Mouse (Mus musculus) heart, adult 8-10 months (tissue): ENCODE data around the gene Mrpl46. TPM values are rescaled to one million over a fixed set of nuclear protein-coding genes. Genes with fewer than 3 reads are reported as not detected.

Experiments
- DNase-seq: peaks from one replicate; pipeline ENCODE4 v3.0.0; 2022; ENCODE audit warnings: low spot score
- total RNA-seq, 4 experiments: library from RNA; stranded (reverse); gene quantifications; 2 replicates each; pipeline ENCODE4 v1.2.4; 2022

Gene Mrpl46
- total RNA-seq = 10 to 100 TPM; 50.8 to 60.1 (median 55.3) TPM

- DNase-seq = peak; percentile 88
Observed at GRCm38 (mm10) chr7:78782639-78783581, at the start of gene Mrpl46, which contains the start of gene Mrps11. Gene Mrpl46, minus strand, starts transcription at chr7:78783531. Gene Mrps11, plus strand, starts transcription at chr7:78783119.

DNA sequence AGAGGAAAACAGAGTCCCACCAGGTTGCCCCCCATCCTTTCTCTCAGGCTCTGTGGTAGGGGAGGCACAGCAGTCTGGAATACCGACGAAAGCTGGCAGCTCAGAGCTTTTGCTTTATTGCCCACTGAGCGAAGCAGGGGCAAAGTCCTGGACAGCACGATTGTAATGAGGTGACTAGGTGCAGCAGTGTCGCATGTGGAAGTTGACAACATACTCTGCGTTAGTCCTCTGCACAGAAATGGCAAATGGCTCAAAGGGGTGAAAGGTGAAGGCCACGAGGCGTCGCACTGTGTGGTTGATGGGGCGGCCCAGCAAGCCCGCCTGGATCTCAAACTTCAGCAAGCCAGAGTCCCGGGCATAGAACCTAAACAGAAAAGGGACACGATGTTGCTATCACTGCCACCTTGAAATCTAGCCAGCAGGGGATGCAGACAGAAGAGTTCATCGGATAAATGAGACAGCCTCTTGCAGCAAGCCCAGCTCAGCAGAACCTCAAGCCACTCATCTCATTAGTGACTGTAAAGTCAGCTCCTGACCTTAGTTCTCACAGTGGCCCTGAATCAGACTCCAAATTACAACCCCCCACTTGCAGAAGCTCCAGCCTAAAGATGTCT lies 44.5 kb upstream of the Mrpl46 start:
- DNase-seq = no peak

DNA sequence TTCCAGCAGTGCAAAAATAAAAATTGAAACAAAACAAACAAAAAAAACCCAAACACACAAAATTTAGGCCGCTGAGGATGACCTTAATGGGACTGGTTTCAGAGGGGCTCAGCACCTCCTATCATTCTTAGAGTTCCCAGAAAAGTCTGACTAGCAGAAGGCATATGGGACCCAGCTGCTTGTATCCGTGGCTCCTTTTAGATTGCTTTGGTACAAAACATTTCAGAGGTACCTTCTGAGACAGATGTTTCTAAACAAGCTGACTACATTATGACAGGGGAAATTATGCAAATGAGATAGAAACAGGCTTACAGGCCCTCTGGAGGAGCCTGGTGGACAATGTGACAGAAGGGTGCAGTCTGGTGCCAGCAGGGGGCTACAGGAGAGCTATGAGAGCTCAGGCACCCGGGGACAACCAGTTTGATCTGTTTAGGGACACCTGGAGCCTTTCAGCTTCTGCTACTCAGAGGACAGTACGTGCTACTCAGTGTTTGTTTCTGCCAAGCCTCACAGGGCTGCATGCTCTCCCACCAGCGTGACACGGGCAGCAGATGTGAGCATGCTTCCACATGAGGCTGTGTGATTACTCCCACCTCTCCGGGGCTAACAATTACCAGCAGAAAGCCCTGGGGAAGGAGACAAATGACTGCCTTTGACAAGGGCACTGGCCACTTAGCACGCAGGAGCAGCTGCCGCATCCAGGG lies 43.5 kb upstream of the Mrpl46 start:
- DNase-seq = peak; percentile 28

- DNase-seq = no peak
Observed at GRCm38 (mm10) chr7:78818336-78818735, 35.0 kb upstream of the Mrpl46 start.

DNA sequence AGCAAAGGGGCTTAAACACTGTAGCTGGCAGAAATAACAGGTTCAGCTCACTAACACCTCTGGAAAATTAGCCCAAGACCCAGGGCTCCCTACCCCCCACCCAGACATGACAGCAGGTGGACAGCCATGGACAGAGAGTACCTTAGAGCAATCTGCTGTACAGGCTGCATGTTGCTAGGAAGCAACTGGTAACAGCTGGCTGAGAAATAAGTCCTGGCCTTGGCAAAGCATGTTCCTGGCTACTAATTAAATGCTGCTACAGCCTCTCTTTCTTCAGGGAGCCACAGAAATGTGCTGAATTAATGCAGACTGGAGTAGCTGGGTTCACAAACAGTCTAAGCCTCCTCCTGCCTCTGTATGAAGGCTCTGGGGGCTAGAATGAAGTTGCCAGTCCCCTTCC lies 31.4 kb upstream of the Mrpl46 start:
- no peak for DNase-seq

GRCm38 (mm10) chr7:78813791-78814190 lies 30.5 kb upstream of the Mrpl46 start:
- DNase-seq = no peak

DNA sequence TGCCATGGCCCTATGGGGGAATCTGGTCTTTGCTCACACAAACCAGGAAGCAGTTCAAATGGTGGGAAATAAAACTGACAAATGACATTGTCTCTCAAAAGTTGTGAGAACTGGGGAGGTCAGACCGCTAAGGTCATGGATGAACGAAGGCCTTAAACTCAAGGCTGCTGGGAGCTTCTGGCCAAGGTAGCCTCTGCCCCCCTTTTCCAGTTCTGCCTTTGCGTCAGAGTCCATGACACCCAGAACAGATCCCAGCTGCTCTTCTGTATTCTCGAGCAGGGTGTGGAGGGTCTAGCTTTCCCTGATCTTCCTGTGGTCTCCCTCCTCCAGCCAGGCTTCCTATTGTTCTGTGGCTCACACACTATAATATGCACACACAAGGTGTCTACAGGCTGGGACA lies 23.9 kb upstream of the Mrpl46 start:
- DNase-seq = no peak

- no peak for DNase-seq
Observed at GRCm38 (mm10) chr7:78803841-78804240, 20.5 kb upstream of the Mrpl46 start.

GRCm38 (mm10) chr7:78799730-78800496 lies 16.6 kb upstream of the Mrpl46 start:
- DNase-seq = no peak

DNA sequence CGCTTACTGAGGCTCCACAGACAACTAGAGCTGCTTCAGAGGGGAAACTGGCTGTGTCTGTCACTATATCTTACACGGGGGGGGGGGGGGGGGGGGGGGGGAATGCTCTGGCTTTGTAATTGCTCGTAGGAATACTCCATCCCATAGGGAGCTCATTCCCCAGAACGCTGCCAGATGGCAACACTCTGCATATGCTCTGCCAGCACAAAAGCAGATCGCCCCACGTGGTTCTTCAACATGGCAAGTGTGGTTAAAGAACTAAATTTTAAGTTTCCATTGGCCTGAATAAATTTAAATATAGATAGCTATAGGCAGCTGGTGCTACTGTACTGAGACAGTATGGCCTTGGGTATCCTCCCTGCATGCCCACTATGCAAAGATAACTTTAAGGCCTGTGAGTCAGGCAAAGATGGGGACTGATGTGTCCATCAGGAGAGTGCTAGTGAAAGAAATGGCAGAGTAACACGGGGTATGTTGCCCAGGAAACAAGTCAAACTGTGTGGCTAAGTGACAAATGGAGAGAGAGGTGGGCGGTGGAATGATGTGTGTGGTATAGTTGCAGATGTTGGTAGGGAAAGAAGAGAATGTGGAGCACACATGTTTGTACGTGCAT lies 14.6 kb upstream of the Mrpl46 start:
- DNase-seq = peak; percentile 13

- DNase-seq = no peak
Observed at GRCm38 (mm10) chr7:78796624-78797023, 13.3 kb upstream of the Mrpl46 start.

DNA sequence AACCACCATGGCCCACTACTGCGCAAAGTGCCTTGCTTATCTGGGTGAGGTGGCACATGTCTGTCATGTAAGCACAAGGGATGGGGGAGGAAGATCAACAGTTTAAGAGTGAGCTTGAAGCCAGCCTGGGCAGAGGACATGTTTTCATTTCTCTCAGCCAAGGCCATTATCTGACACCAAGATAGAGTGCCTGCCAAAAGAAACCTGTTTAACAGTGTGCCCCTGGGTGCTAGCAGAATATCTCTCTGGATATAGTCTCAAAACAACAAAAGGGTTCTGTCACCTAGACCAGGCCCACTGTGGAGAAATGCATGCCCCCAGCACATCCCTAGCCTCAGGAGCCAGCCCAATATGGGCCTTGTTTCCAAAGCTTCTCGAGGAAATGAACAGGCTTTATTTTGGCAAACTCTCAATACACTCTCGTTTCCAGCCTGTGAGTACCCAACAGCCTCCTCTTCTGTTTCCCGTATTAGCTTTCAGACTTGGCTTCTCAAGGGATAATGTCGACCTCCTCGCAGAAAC lies 11.3 kb upstream of the Mrpl46 start:
- peak; percentile 31 for DNase-seq

- no peak for DNase-seq
Observed at GRCm38 (mm10) chr7:78793895-78794570, 10.7 kb upstream of the Mrpl46 start.

GRCm38 (mm10) chr7:78791359-78792222 lies 8.3 kb upstream of the Mrpl46 start:
- DNase-seq = peak; percentile 58

DNA sequence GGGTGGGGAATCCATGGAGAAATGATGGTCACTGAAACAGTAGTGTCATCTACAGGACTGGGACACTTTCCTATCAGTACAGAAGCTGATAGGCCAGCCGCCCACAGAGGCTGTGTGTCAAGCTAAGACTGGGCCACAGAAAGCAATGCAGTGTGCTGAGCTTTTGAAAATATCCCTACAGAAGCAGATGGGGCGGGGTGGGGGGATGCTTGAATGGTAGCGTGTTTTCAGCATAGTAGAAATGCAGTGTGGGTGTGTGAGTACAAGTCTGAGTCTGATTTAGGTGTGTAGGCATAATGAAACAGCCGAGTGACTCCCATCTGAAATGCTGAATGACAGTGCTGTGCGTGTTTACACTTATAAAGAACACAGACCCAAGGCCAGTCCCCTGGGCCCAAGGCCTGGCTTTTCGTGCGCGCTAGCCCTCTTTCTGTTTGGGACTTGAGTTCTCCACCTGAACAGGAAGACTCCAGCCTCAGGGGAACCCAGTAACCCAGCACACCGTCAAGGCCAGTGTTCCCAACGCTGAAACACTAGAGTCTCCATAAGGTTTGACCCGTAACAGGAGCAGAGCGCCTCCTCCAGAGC lies 4.6 kb upstream of the Mrpl46 start:
- DNase-seq = no peak

DNA sequence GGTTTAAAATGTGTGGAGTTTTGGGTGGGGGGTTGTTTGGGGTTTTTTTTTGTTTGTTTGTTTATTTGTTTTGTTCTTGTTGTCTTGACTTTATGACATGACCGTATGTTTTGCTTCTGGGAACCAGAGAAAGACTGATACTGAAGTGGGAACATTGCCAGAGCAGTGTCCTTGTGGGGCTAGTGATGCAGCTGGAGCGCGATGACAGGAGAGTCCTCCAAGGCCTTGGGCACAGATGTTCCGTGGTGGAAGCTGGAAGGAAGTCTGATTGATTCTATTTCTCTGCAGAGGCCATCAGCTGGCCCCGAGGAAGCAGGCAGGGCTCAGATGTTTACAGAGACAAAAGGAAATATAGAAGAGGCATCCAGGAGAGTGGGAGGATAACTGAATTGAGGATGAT lies 2.6 kb upstream of the Mrpl46 start:
- no peak for DNase-seq

- no peak for DNase-seq
Observed at GRCm38 (mm10) chr7:78778741-78779140, 4.6 kb downstream of the Mrpl46 start.

DNA sequence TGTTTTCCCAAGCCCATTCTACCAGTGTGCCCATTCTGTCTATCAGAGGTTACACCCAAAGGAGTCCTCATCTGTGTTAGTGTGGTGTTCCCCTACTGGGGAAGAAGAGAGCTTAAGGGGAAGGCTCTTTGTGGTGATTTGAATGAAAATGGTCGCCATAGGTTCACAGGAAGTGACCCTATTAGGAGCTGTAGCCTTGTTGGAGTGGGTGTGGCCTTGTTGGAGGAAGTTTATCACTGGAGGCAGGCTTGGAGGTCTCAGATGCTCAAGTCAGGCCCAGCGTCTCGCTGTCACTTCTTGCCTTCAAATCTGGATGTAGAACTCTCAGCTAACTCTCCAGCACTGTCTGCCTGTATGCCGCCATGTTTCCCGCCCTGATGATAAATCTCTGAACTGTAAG lies 12.4 kb downstream of the Mrpl46 start:
- no peak for DNase-seq
